Mouse (Mus musculus): ENCODE data around the gene Traf1. TPM values are rescaled to one million over a fixed set of nuclear protein-coding genes. Genes with fewer than 3 reads are reported as not detected.

The Traf1 gene
- 1.8 TPM for polyA plus RNA-seq (2012; fragmentation: generic; extraction: Trizol)
- long read RNA-seq, experiment 1: 0 reads
- long read RNA-seq, experiment 2, partial matches to known transcripts: 0 of 3 reads
- long read RNA-seq, experiment 2, other reads (novel, unspliced or antisense): 0 of 3 reads

- TF ChIP-seq MYOD1 (IDR thresholded peaks at IDR 0.05; ENCODE audit: control insufficient read depth, insufficient read length, low read depth) (no peak), CTCF (IDR thresholded peaks at IDR 0.05; ENCODE audit: control insufficient read depth, insufficient read depth, insufficient read length) (no peak), MYOG (IDR thresholded peaks at IDR 0.05; ENCODE audit: control insufficient read depth, extremely low read depth, insufficient read length) (no peak)
- no peak within 1 kb of the TSS for H3ac ChIP-seq (ENCODE audit: control insufficient read depth, insufficient read length, low read depth)
Observed at GRCm38 (mm10) chr2:34961481-34962036, at the start of gene Traf1. Traf1 (minus strand) TSS chr2:34961772.

GRCm38 (mm10) chr2:34998956-34999355, 37.4 kb upstream of the Traf1 start:
- Histone ChIP-seq H3ac (ENCODE audit: control insufficient read depth, insufficient read length, low read depth) (no peak overlapping the region), H3K36me3 (ENCODE audit: control insufficient read depth, insufficient read depth) (no peaks in the 10 kb centered on the region), H3K27me3 (ENCODE audit: control insufficient read depth, insufficient read depth, insufficient read length) (peaks cover 40% of the 10 kb centered on the region), H3K79me2 (ENCODE audit: control insufficient read depth, insufficient read depth) (no peaks in the 10 kb centered on the region), H3K79me3 (ENCODE audit: low read depth) (no peaks in the 10 kb centered on the region), H3K4me3 (ENCODE audit: insufficient read depth, poor library complexity, severe bottlenecking) (no peak overlapping the region)
- no peak for TF ChIP-seq FOSL1 (IDR thresholded peaks at IDR 0.05; ENCODE audit: insufficient read depth, low read length, poor library complexity, severe bottlenecking)
- TF ChIP-seq MYOG (IDR thresholded peaks at IDR 0.05; ENCODE audit: control insufficient read depth, extremely low read depth, insufficient read length): no peak
- TF ChIP-seq CTCF (IDR thresholded peaks at IDR 0.05; ENCODE audit: control insufficient read depth, insufficient read depth, insufficient read length): no peak
- no peak for TF ChIP-seq USF1 (IDR thresholded peaks at IDR 0.05; ENCODE audit: low read depth)
- no peak for TF ChIP-seq MAX (IDR thresholded peaks at IDR 0.05)
- no peak for TF ChIP-seq MYOD1 (IDR thresholded peaks at IDR 0.05; ENCODE audit: control insufficient read depth, insufficient read length, low read depth)
- TF ChIP-seq CEBPB (IDR thresholded peaks at IDR 0.05; ENCODE audit: low read depth): no peak

More at GRCm38 (mm10) chr2:34961481-34962036, at the start of gene Traf1:
- H3K36me3 ChIP-seq (ENCODE audit: control insufficient read depth, insufficient read depth): no peaks in the 10 kb centered on the region
- H3K79me2 ChIP-seq (ENCODE audit: control insufficient read depth, insufficient read depth): no peaks in the 10 kb centered on the region
- no peak within 1 kb of the TSS for H3K4me3 ChIP-seq (ENCODE audit: insufficient read depth, poor library complexity, severe bottlenecking)
- no peaks in the 10 kb centered on the region for H3K27me3 ChIP-seq (ENCODE audit: control insufficient read depth, insufficient read depth, insufficient read length)
- H3K79me3 ChIP-seq (ENCODE audit: low read depth): no peaks in the 10 kb centered on the region

- H3K79me2 ChIP-seq (ENCODE audit: control insufficient read depth, insufficient read depth): no peaks in the 10 kb centered on the region
- no peaks in the 10 kb centered on the region for H3K36me3 ChIP-seq (ENCODE audit: control insufficient read depth, insufficient read depth)
- no peak overlapping the region for H3ac ChIP-seq (ENCODE audit: control insufficient read depth, insufficient read length, low read depth)
- TF ChIP-seq MYOD1 (IDR thresholded peaks at IDR 0.05; ENCODE audit: control insufficient read depth, insufficient read length, low read depth): no peak
- no peak for TF ChIP-seq USF1 (IDR thresholded peaks at IDR 0.05; ENCODE audit: low read depth)
- no peak for TF ChIP-seq CTCF (IDR thresholded peaks at IDR 0.05; ENCODE audit: control insufficient read depth, insufficient read depth, insufficient read length)
- no peak for TF ChIP-seq MAX (IDR thresholded peaks at IDR 0.05)
- no peak for TF ChIP-seq CEBPB (IDR thresholded peaks at IDR 0.05; ENCODE audit: low read depth)
- TF ChIP-seq FOSL1 (IDR thresholded peaks at IDR 0.05; ENCODE audit: insufficient read depth, low read length, poor library complexity, severe bottlenecking): no peak
- no peak for TF ChIP-seq MYOG (IDR thresholded peaks at IDR 0.05; ENCODE audit: control insufficient read depth, extremely low read depth, insufficient read length)
- peaks cover 39% of the 10 kb centered on the region for H3K27me3 ChIP-seq (ENCODE audit: control insufficient read depth, insufficient read depth, insufficient read length)
- no peaks in the 10 kb centered on the region for H3K79me3 ChIP-seq (ENCODE audit: low read depth)
- no peak overlapping the region for H3K4me3 ChIP-seq (ENCODE audit: insufficient read depth, poor library complexity, severe bottlenecking)
Observed at GRCm38 (mm10) chr2:34996506-34996905, 34.9 kb upstream of the Traf1 start.

GRCm38 (mm10) chr2:34993696-34994356, 32.3 kb upstream of the Traf1 start:
- Histone ChIP-seq H3K4me3 (ENCODE audit: insufficient read depth, poor library complexity, severe bottlenecking) (no peak overlapping the region), H3K79me3 (ENCODE audit: low read depth) (no peaks in the 10 kb centered on the region), H3ac (ENCODE audit: control insufficient read depth, insufficient read length, low read depth) (no peak overlapping the region), H3K27me3 (ENCODE audit: control insufficient read depth, insufficient read depth, insufficient read length) (peaks cover 47% of the 10 kb centered on the region), H3K36me3 (ENCODE audit: control insufficient read depth, insufficient read depth) (no peaks in the 10 kb centered on the region), H3K79me2 (ENCODE audit: control insufficient read depth, insufficient read depth) (no peaks in the 10 kb centered on the region)
- no peak for TF ChIP-seq FOSL1 (IDR thresholded peaks at IDR 0.05; ENCODE audit: insufficient read depth, low read length, poor library complexity, severe bottlenecking)
- TF ChIP-seq USF1 (IDR thresholded peaks at IDR 0.05; ENCODE audit: low read depth): no peak
- no peak for TF ChIP-seq MYOG (IDR thresholded peaks at IDR 0.05; ENCODE audit: control insufficient read depth, extremely low read depth, insufficient read length)
- no peak for TF ChIP-seq MYOD1 (IDR thresholded peaks at IDR 0.05; ENCODE audit: control insufficient read depth, insufficient read length, low read depth)
- TF ChIP-seq CTCF (IDR thresholded peaks at IDR 0.05; ENCODE audit: control insufficient read depth, insufficient read depth, insufficient read length): no peak
- no peak for TF ChIP-seq MAX (IDR thresholded peaks at IDR 0.05)
- no peak for TF ChIP-seq CEBPB (IDR thresholded peaks at IDR 0.05; ENCODE audit: low read depth)

GRCm38 (mm10) chr2:34992729-34993695, 31.4 kb upstream of the Traf1 start:
- Histone ChIP-seq H3ac (ENCODE audit: control insufficient read depth, insufficient read length, low read depth) (no peak overlapping the region), H3K79me3 (ENCODE audit: low read depth) (no peaks in the 10 kb centered on the region), H3K4me3 (ENCODE audit: insufficient read depth, poor library complexity, severe bottlenecking) (no peak overlapping the region), H3K27me3 (ENCODE audit: control insufficient read depth, insufficient read depth, insufficient read length) (peaks cover 45% of the 10 kb centered on the region), H3K79me2 (ENCODE audit: control insufficient read depth, insufficient read depth) (no peaks in the 10 kb centered on the region), H3K36me3 (ENCODE audit: control insufficient read depth, insufficient read depth) (no peaks in the 10 kb centered on the region)
- no peak for TF ChIP-seq CEBPB (IDR thresholded peaks at IDR 0.05; ENCODE audit: low read depth)
- no peak for TF ChIP-seq MYOG (IDR thresholded peaks at IDR 0.05; ENCODE audit: control insufficient read depth, extremely low read depth, insufficient read length)
- TF ChIP-seq CTCF (IDR thresholded peaks at IDR 0.05; ENCODE audit: control insufficient read depth, insufficient read depth, insufficient read length): no peak
- TF ChIP-seq MAX (IDR thresholded peaks at IDR 0.05): no peak

All from C2C12 (cell line).